Mouse (Mus musculus) cerebellum, postnatal 36 days (tissue): Measurements from ENCODE around the gene Scaf1.
A peak's percentile ranks its signal among the peaks of the same experiment; 100 is the strongest.

Experiments
- DNase-seq, 2 experiments: peaks; one replicate each; pipeline ENCODE4 v3.0.0; 2021 to 2022; ENCODE audit warnings: mixed read lengths in 2 of 2

The Scaf1 gene

GRCm38 (mm10) chr7:45013366-45014095, 2.6 kb downstream of the Scaf1 start:
- no peak for DNase-seq

- DNase-seq: no peak
Observed at GRCm38 (mm10) chr7:45012824-45013223, 3.3 kb downstream of the Scaf1 start.

- no peak for DNase-seq
Observed at GRCm38 (mm10) chr7:45012011-45012410, 4.2 kb downstream of the Scaf1 start.

GRCm38 (mm10) chr7:45008411-45008810, 7.8 kb downstream of the Scaf1 start:
- DNase-seq: no peak

GRCm38 (mm10) chr7:45007846-45008245, 8.3 kb downstream of the Scaf1 start:
- no peak for DNase-seq

GRCm38 (mm10) chr7:45007141-45007540, 9.0 kb downstream of the Scaf1 start:
- DNase-seq: no peak

- no peak for DNase-seq
Observed at GRCm38 (mm10) chr7:45006503-45006902, 9.7 kb downstream of the Scaf1 start.

GRCm38 (mm10) chr7:45005321-45005992, 10.7 kb downstream of the Scaf1 start:
- no peak for DNase-seq

GRCm38 (mm10) chr7:45004546-45004945, 11.6 kb downstream of the Scaf1 start:
- DNase-seq: no peak

- peak; percentile 32 to 40 for DNase-seq
Observed at GRCm38 (mm10) chr7:45002440-45002839, 13.7 kb downstream of the Scaf1 start.

- no peak for DNase-seq
Observed at GRCm38 (mm10) chr7:45000539-45001114, 15.5 kb downstream of the Scaf1 start.

GRCm38 (mm10) chr7:44999753-45000152, 16.4 kb downstream of the Scaf1 start:
- no peak for DNase-seq

GRCm38 (mm10) chr7:44998501-44998955, 17.6 kb downstream of the Scaf1 start, which contains the start of gene Bcl2l12:
Gene Bcl2l12, minus strand, starts transcription at chr7:44998712.
- peak; percentile 38 to 43 for DNase-seq

- DNase-seq: no peak
Observed at GRCm38 (mm10) chr7:44997940-44998428, 18.2 kb downstream of the Scaf1 start.

GRCm38 (mm10) chr7:44997231-44997939, 18.8 kb downstream of the Scaf1 start, which contains the start of gene Irf3:
Gene Irf3, plus strand, starts transcription at chr7:44997648.
- peak; percentile 94 to 97 for DNase-seq

GRCm38 (mm10) chr7:44996672-44997071, 19.5 kb downstream of the Scaf1 start:
- no peak for DNase-seq

- no peak for DNase-seq
Observed at GRCm38 (mm10) chr7:44986879-44987718, 29.1 kb downstream of the Scaf1 start.

GRCm38 (mm10) chr7:44986192-44986878, 29.8 kb downstream of the Scaf1 start, which contains the start of gene Prmt1:
Gene Prmt1, minus strand, starts transcription at chr7:44986568.
- peak; percentile 97 to 98 for DNase-seq

- peak; percentile 50 to 61 for DNase-seq
Observed at GRCm38 (mm10) chr7:44985595-44986191, 30.5 kb downstream of the Scaf1 start.

GRCm38 (mm10) chr7:44984833-44985164, 31.4 kb downstream of the Scaf1 start:
- DNase-seq: no peak
